Mouse (Mus musculus): ENCODE data around the gene Depdc1b.

Depdc1b gene

DNA sequence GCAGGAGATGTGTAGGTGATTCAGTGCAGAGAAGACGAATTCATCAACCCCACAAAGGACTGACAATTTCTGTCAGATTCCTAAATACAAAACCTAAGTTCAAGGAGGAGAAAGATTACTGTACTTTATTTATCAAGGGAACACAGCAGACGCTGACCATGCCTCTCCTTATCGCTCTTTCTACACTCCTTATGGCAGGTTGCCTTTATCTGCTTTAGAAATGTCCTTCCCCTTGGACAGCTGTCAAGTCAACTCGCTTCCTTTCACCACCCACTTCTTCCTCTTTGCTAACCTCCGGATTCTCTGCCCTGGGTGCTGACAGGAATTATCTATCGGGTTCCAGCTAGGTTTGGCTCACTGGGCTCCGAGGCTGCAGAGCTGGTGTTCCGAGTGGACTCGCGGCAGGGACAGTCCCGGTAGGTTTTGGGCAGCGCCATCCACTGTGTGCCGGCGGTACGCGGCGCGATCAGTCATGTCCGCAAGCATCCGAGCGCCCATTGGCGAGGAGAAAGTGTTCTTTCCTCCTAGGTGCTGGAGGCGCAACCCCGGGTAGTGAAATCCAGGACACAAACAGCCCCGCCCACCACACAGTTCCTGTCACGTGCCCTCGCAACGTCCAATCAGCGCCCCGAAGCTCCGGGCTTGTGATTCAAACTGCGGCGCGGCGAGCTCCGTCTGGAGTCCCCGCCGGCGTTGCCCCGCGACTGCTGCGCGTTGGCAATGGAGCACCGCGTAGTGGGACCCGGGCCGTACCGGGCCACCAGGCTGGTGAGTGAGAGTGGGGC is at the start of gene Depdc1b:
Gene Depdc1b, plus strand, starts transcription at position 631 of the 785 bp plus-strand sequence.
- DNase-seq (ENCODE audit: low read depth, low spot score), result peak; percentile 70

- DNase-seq (ENCODE audit: low read depth, low spot score), result no peak
Observed at GRCm38 (mm10) chr13:108267841-108268634, 48.1 kb upstream of the Depdc1b start.

DNA sequence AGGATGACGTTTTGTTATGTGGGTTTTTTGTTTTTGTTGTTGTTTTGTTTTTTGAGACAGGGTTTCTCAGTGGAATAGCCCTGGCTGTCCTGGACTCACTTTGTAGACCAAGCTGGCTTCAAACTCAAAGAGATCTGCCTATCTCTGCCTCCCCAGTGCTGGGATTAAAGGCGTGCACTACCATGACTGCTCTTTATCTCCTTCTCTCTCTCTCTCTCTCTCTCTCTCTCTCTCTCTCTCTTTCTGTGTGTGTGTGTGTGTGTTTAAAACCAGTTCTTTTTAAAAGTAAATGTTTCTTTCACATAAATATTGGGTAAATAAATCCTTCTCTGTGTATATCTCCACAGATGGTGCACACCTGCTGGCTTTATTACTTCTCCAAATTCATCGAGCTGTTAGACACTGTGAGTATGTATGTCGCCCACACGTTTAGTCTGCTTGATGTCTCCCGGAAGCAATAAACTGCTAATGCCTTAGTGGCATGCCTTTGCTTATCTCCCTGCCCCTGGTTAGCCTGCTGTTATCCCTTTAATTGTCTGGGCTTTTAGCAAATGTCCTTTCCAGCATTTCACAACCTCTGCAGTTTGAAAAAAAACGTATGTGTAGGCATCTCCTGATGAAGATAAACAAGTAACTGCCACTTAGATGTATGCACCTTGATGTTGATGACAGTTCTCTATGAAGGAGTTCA is 44.5 kb upstream of the Depdc1b start:
- no peak for DNase-seq (ENCODE audit: low read depth, low spot score)

DNA sequence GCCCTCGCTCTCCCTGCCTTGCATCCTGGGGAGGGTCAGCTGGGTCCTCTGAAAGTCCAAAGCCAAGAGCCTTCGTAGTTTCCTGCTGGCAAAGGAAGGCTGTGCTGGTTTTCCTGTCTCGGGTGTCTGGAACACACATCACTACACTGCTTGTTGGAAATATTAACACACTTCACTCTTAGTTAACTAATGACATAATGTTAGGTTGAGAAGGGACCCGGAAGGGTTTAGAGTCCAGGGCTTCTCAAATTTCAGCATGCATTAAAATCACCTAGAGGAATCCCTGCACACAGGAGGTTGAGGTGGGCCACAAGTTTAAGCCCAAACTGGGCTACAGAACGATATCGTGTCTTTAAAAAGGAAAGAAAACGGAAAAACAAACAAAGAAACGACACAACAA is 43.8 kb upstream of the Depdc1b start:
- DNase-seq (ENCODE audit: low read depth, low spot score), result no peak

DNA sequence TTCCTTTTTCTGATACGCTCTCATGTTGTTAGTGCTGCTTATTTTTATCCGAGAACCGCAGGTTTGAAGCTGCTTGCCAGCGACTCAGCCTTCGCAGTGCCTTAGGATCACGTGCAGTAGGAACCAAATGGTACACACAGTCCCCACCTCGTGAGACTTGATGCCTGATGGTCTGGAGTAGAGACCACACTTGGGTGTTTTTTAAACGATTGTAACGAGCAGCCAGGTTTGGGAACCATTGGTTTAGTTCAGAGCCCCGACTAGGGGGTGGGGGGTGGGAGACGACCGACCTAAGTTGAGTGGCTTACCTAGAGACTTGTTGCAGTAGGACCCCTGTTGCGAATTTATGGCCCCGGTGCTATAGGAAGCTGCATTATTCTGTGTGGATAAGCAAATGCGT is 43.1 kb upstream of the Depdc1b start:
- DNase-seq (ENCODE audit: low read depth, low spot score), result no peak

- DNase-seq (ENCODE audit: low read depth, low spot score), result no peak
Observed at GRCm38 (mm10) chr13:108273456-108273855, 42.7 kb upstream of the Depdc1b start.

GRCm38 (mm10) chr13:108276561-108276960 is 39.6 kb upstream of the Depdc1b start:
- DNase-seq (ENCODE audit: low read depth, low spot score), result no peak

DNA sequence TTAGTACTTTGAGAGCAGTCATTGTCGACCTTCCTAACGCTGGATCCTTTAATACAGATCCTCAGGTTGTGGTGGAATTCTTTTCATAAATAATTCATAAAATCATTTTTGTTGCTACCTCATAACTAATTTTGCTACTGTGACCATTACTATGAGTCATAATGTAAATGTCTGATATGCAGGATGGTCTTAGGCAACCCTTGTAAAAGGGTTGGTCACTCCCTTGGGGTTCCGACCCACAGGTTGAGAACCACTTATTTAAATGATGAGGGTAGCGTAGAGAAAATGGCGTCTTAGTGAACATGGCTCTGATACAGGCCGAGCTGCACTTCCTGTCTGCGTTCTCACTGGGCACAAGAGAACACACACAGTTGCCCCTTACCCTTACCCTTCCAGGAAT is 38.8 kb upstream of the Depdc1b start:
- DNase-seq (ENCODE audit: low read depth, low spot score), result no peak

GRCm38 (mm10) chr13:108278592-108278991 is 37.5 kb upstream of the Depdc1b start:
- DNase-seq (ENCODE audit: low read depth, low spot score), result no peak

- DNase-seq (ENCODE audit: low read depth, low spot score), result no peak
Observed at GRCm38 (mm10) chr13:108284312-108284711, 31.8 kb upstream of the Depdc1b start.

- DNase-seq (ENCODE audit: low read depth, low spot score), result no peak
Observed at GRCm38 (mm10) chr13:108287953-108288352, 28.2 kb upstream of the Depdc1b start.

GRCm38 (mm10) chr13:108289436-108289835 is 26.7 kb upstream of the Depdc1b start:
- no peak for DNase-seq (ENCODE audit: low read depth, low spot score)

DNA sequence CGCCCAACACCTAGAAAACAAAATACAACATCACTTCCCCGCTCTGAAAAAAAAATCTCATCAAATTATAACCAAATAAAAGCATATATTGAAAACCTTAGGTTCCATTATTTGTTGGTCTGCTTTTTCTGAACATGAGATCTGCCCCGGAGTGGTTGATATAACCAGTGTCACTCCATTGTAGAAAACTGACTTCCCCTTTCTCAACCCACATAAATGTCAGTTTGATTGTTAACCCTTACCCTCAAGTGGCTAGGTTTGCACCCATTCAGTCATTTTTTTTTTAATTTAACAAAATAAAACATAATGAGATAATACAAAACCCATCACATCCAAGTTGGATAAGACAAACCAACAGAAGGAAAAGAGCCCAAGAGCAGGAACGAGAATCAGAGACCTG is 25.8 kb upstream of the Depdc1b start:
- DNase-seq (ENCODE audit: low read depth, low spot score), result no peak

- no peak for DNase-seq (ENCODE audit: low read depth, low spot score)
Observed at GRCm38 (mm10) chr13:108297350-108298093, 18.6 kb upstream of the Depdc1b start.

GRCm38 (mm10) chr13:108298241-108298640 is 17.9 kb upstream of the Depdc1b start:
- no peak for DNase-seq (ENCODE audit: low read depth, low spot score)

GRCm38 (mm10) chr13:108300346-108300950 is 15.7 kb upstream of the Depdc1b start:
- DNase-seq (ENCODE audit: low read depth, low spot score), result no peak

GRCm38 (mm10) chr13:108301411-108301810 is 14.7 kb upstream of the Depdc1b start:
- no peak for DNase-seq (ENCODE audit: low read depth, low spot score)

- no peak for DNase-seq (ENCODE audit: low read depth, low spot score)
Observed at GRCm38 (mm10) chr13:108302957-108303675, 13.0 kb upstream of the Depdc1b start.

GRCm38 (mm10) chr13:108303841-108304240 is 12.3 kb upstream of the Depdc1b start:
- no peak for DNase-seq (ENCODE audit: low read depth, low spot score)

GRCm38 (mm10) chr13:108304680-108305079 is 11.5 kb upstream of the Depdc1b start:
- no peak for DNase-seq (ENCODE audit: low read depth, low spot score)

Data from brain, embryonic 18.5 days (tissue).